Mouse (Mus musculus): ENCODE measurements around the gene Gm10392. TPM values are rescaled to one million over a fixed set of nuclear protein-coding genes. Genes with fewer than 3 reads are reported as not detected.

Gene Gm10392
- polyA plus RNA-seq, 1 experiment = not detected

- no peak overlapping the region for H3K27ac ChIP-seq (ENCODE audit: insufficient read depth, low read depth, low read length)
- no peaks in the 10 kb centered on the region for H3K27me3 ChIP-seq (replicated peaks; ENCODE audit: control insufficient read depth, insufficient read depth, low read length)
- no peak overlapping the region for H3K4me3 ChIP-seq (ENCODE audit: insufficient read depth, low read depth, low read length)
- peaks cover 24% of the 10 kb centered on the region for H3K4me1 ChIP-seq (ENCODE audit: control insufficient read depth, insufficient read depth, low read length)
- DNase-seq = no peak
- WGBS = 78% methylated on average over 6 of the region's 6 CpGs
- no peaks in the 10 kb centered on the region for H3K36me3 ChIP-seq (ENCODE audit: control insufficient read depth, insufficient read depth, low read length)
- TF ChIP-seq CTCF (conservative IDR thresholded peaks at IDR 0.05; ENCODE audit: insufficient read depth, insufficient read length, low read depth, low read length) (no peak), POLR2A (IDR thresholded peaks at IDR 0.05; ENCODE audit: low read depth, low read length) (no peak)
Measured at GRCm38 (mm10) chr11:77490451-77490850, 28.5 kb downstream of the Gm10392 start.

GRCm38 (mm10) chr11:77489591-77490235 is 29.3 kb downstream of the Gm10392 start, which contains the start of gene Ankrd13b:
TSS of gene Ankrd13b (minus strand) at chr11:77489678.
- TF ChIP-seq POLR2A (IDR thresholded peaks at IDR 0.05; ENCODE audit: low read depth, low read length) = no peak
- TF ChIP-seq CTCF (conservative IDR thresholded peaks at IDR 0.05; ENCODE audit: insufficient read depth, insufficient read length, low read depth, low read length) = no peak
- Histone ChIP-seq H3K4me3 (ENCODE audit: insufficient read depth, low read depth, low read length) (peak within 1 kb of the TSS; percentile 61), H3K4me1 (ENCODE audit: control insufficient read depth, insufficient read depth, low read length) (peaks cover 18% of the 10 kb centered on the region), H3K27ac (ENCODE audit: insufficient read depth, low read depth, low read length) (no peak within 1 kb of the TSS), H3K36me3 (ENCODE audit: control insufficient read depth, insufficient read depth, low read length) (no peaks in the 10 kb centered on the region), H3K27me3 (replicated peaks; ENCODE audit: control insufficient read depth, insufficient read depth, low read length) (no peaks in the 10 kb centered on the region)
- 4% methylated on average over 80 of the region's 87 CpGs for WGBS
- peak; percentile 81 for DNase-seq

- peak overlapping the region; percentile 61 for H3K4me3 ChIP-seq (ENCODE audit: insufficient read depth, low read depth, low read length)
- H3K36me3 ChIP-seq (ENCODE audit: control insufficient read depth, insufficient read depth, low read length) = no peaks in the 10 kb centered on the region
- H3K27me3 ChIP-seq (replicated peaks; ENCODE audit: control insufficient read depth, insufficient read depth, low read length) = no peaks in the 10 kb centered on the region
- 8% methylated on average over 55 of the region's 55 CpGs for WGBS
- no peak overlapping the region for H3K27ac ChIP-seq (ENCODE audit: insufficient read depth, low read depth, low read length)
- no peak for TF ChIP-seq POLR2A (IDR thresholded peaks at IDR 0.05; ENCODE audit: low read depth, low read length)
- TF ChIP-seq CTCF (conservative IDR thresholded peaks at IDR 0.05; ENCODE audit: insufficient read depth, insufficient read length, low read depth, low read length) = no peak
- peaks cover 11% of the 10 kb centered on the region for H3K4me1 ChIP-seq (ENCODE audit: control insufficient read depth, insufficient read depth, low read length)
- DNase-seq = no peak
Measured at GRCm38 (mm10) chr11:77488771-77489581, 30.0 kb downstream of the Gm10392 start.

GRCm38 (mm10) chr11:77486798-77487197 is 32.2 kb downstream of the Gm10392 start:
- Histone ChIP-seq H3K4me1 (ENCODE audit: control insufficient read depth, insufficient read depth, low read length) (peaks cover 5% of the 10 kb centered on the region), H3K27me3 (replicated peaks; ENCODE audit: control insufficient read depth, insufficient read depth, low read length) (no peaks in the 10 kb centered on the region), H3K4me3 (ENCODE audit: insufficient read depth, low read depth, low read length) (no peak overlapping the region), H3K36me3 (ENCODE audit: control insufficient read depth, insufficient read depth, low read length) (no peaks in the 10 kb centered on the region), H3K27ac (ENCODE audit: insufficient read depth, low read depth, low read length) (no peak overlapping the region)
- no peak for DNase-seq
- TF ChIP-seq CTCF (conservative IDR thresholded peaks at IDR 0.05; ENCODE audit: insufficient read depth, insufficient read length, low read depth, low read length) = no peak
- no peak for TF ChIP-seq POLR2A (IDR thresholded peaks at IDR 0.05; ENCODE audit: low read depth, low read length)
- 67% methylated on average over 5 of the region's 5 CpGs for WGBS

- TF ChIP-seq POLR2A (IDR thresholded peaks at IDR 0.05; ENCODE audit: low read depth, low read length) (no peak), CTCF (conservative IDR thresholded peaks at IDR 0.05; ENCODE audit: insufficient read depth, insufficient read length, low read depth, low read length) (no peak)
- Histone ChIP-seq H3K27ac (ENCODE audit: insufficient read depth, low read depth, low read length) (no peak overlapping the region), H3K4me1 (ENCODE audit: control insufficient read depth, insufficient read depth, low read length) (no peaks in the 10 kb centered on the region; the same call in 1 of the 2 replicates), H3K4me3 (ENCODE audit: insufficient read depth, low read depth, low read length) (no peak overlapping the region), H3K36me3 (ENCODE audit: control insufficient read depth, insufficient read depth, low read length) (no peaks in the 10 kb centered on the region), H3K27me3 (replicated peaks; ENCODE audit: control insufficient read depth, insufficient read depth, low read length) (no peaks in the 10 kb centered on the region)
- WGBS = 67% methylated on average over 6 of the region's 6 CpGs
- no peak for DNase-seq
Measured at GRCm38 (mm10) chr11:77485229-77485628, 33.8 kb downstream of the Gm10392 start.

- DNase-seq = no peak
- H3K36me3 ChIP-seq (ENCODE audit: control insufficient read depth, insufficient read depth, low read length) = no peaks in the 10 kb centered on the region
- no peak overlapping the region for H3K4me3 ChIP-seq (ENCODE audit: insufficient read depth, low read depth, low read length)
- 79% methylated on average over 11 of the region's 11 CpGs for WGBS
- no peak overlapping the region for H3K27ac ChIP-seq (ENCODE audit: insufficient read depth, low read depth, low read length)
- H3K27me3 ChIP-seq (replicated peaks; ENCODE audit: control insufficient read depth, insufficient read depth, low read length) = no peaks in the 10 kb centered on the region
- no peaks in the 10 kb centered on the region; the same call in 1 of the 2 replicates for H3K4me1 ChIP-seq (ENCODE audit: control insufficient read depth, insufficient read depth, low read length)
- TF ChIP-seq CTCF (conservative IDR thresholded peaks at IDR 0.05; ENCODE audit: insufficient read depth, insufficient read length, low read depth, low read length) (no peak), POLR2A (IDR thresholded peaks at IDR 0.05; ENCODE audit: low read depth, low read length) (no peak)
Measured at GRCm38 (mm10) chr11:77483510-77484255, 35.3 kb downstream of the Gm10392 start.

Data from kidney, adult 2 months (tissue).